Mouse (Mus musculus) embryo, embryonic 10.5 days (tissue): ENCODE data around the gene Dusp27.

Experiments
- DNase-seq: peaks from one replicate; pipeline ENCODE4 v3.0.0-alpha.2; 2015; ENCODE audit warnings: low spot score

Gene Dusp27

GRCm38 (mm10) chr1:166127719-166128118 is at the start of gene Dusp27:
Dusp27 (minus strand) TSS chr1:166127922.
- DNase-seq, result peak; percentile 69

DNA sequence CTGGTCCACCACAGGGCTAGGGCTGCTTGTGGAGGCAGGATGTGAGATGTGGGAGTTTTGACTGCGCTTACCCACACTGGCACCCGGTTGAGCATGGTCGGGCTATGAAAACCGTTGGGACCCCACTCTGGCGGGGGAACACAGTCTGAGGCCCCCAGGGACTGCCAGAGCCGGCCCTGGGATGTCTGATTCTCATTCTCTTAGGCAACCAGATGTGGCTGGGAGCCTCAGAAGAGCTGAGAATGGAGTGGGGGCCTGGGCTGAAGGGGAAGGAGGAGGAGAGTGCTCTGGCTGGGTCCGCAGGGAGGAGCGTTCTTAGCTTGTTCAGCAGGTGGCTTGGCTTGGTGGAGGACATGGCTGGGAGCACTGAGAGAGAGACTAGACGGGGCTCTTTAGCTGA is 45.9 kb upstream of the Dusp27 start:
- DNase-seq, result no peak

GRCm38 (mm10) chr1:166172992-166173391 is 45.3 kb upstream of the Dusp27 start:
- no peak for DNase-seq

- no peak for DNase-seq
Measured at GRCm38 (mm10) chr1:166170852-166171251, 43.1 kb upstream of the Dusp27 start.

DNA sequence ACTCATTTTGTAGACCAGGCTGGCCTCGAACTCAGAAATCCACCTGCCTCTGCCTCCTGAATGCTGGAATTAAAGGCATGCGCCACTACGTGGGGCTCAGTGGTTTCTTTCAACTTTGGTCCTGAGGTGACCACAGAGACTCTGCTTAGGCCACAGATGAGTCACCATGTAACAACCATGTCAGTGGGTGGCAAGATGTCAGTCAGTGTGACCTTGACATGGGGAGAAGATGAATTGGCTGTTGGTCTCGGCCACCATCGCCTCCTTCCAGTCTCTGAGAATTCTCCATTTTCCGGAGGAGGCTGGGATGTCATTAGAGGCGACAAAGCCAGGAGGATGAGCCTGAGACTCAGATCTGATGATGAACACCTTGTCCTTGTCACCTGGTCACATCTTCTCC is 42.0 kb upstream of the Dusp27 start:
- no peak for DNase-seq

GRCm38 (mm10) chr1:166168017-166168416 is 40.3 kb upstream of the Dusp27 start:
- no peak for DNase-seq

DNA sequence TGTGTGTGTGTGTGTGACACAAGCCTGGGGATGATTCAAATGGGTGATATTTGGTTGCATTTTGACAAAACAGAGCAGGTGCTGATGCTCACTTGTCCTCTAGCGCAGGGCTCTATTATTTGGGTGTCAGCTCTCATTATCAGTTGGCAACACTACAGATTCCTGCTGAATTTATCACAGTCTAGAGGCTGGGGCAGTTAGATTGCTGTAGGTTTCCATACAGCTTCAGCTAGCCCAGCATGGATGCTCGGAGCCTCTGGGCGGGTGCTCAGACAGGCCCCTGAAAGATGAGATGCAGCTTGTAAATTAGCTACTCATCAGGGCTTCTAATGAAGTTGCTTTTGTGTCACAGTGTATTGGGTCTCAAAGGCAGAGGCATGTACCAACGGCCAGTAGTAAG is 39.7 kb upstream of the Dusp27 start:
- no peak for DNase-seq

DNA sequence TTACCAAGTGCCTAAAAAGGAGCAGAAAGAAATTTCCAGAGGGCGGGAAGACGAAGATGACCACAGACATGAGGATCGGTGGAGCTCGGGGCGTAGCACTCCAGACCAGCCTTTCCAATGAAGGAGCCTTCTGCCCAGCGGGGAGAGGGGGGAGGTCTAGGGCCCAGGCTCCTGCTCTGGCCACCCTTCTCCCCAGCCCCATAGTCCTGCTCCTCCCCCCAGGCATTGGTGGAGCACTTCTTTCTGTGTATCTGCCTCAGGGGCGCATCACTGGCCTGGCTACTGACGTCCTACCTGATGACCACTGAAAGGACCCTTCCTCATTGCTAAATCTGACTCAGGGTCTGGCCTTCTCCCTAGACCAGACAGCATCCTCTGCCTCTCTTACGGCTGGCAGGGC is 37.4 kb upstream of the Dusp27 start:
- no peak for DNase-seq

DNA sequence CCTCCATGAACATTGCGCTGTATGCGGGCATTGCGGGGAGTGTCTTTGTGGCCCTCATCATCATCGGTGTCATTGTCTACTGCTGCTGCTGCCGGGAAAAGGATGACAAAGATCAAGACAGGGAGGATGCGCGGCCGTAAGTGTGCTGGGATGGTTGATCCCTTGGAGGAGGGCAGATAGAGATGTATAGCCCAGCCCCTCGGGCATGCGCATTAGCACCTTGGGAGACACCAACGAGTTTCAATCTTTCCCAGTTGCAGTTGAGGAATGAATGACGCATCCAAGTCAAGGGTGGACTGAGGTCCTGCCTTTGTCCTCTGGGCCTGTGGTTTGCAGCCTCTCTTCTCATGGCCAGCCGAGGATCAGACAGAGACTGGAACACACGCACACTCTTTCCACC is 36.9 kb upstream of the Dusp27 start:
- no peak for DNase-seq

DNA sequence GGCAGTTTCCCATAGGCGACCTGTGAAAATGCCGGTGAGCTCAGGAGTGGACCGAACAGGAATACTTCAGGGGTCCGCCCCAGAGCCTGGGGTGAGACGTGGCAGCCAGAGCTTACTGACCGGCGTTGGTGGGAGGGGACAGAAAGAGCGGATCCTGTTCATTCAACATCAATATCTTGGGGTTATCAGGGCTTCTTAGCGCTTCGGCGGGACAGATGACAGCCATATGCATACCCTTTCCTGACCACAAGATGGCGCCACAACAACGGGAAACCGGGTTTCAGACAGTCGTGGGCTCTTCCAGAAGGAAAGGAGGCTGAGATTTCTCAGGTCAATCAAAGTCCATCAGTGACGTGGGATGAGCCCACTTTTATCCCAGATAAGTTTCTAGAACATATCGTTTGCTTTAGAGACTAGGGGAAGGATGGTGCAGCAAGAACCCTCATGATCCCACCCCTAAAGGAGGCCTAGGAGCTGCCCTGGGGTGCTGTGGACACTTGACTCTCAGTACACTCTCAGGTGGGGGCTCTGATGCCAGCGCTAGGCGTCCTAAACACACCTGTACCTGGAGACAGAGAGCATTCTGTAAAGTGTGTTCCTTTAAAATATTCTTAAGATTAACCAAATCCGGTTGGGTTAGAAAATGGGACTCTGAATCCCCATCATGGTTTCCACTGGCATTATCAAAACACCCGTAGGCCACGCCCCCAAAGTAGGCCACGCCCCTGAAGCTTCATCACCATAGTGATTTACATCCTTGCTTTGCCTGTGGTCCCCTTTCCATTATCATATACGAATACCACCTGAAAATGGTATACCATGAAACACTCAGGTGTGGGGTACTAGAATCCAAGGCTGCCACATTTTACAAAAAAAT is 33.1 kb upstream of the Dusp27 start:
- peak; percentile 91 for DNase-seq

- DNase-seq, result no peak
Measured at GRCm38 (mm10) chr1:166160111-166160510, 32.4 kb upstream of the Dusp27 start.

DNA sequence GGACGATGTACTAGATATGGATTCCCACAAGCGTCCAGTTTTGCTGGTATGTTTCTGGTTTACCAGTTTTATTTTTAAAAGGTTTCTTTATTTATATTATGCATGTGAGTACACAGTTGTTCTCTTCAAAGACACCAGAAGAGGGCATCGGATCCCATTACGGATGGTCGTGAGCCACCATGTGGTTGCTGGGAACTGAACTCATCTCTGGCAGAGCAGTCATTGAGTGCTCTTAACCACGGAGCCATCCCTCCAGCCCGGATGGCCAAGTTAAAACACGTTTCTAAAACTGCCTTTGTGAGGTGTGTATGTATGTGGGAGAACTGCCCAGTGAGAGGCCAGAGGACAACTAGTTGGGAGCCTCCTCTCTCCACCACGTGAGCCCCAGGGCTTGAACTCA is 30.9 kb upstream of the Dusp27 start:
- no peak for DNase-seq

- no peak for DNase-seq
Measured at GRCm38 (mm10) chr1:166157712-166158111, 30.0 kb upstream of the Dusp27 start.

DNA sequence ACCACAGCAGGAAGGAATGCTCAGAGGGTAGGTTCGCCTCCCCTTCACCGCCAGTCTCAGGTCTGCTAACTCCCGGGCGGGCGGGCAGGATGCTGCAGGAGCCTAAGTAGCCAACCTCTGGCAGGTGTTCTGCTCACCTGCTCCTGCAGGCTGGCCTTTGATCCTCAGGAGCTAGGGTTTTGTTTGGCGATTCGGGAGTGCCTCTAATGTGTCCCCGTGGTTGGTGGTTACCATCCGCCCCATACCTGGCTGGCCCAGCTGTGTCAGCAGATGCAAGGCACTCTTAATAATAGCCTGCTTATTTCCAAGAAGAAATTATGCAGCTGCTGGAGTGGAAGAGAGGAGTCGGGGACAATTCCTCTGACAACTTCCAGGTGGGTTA is 27.4 kb upstream of the Dusp27 start:
- no peak for DNase-seq

DNA sequence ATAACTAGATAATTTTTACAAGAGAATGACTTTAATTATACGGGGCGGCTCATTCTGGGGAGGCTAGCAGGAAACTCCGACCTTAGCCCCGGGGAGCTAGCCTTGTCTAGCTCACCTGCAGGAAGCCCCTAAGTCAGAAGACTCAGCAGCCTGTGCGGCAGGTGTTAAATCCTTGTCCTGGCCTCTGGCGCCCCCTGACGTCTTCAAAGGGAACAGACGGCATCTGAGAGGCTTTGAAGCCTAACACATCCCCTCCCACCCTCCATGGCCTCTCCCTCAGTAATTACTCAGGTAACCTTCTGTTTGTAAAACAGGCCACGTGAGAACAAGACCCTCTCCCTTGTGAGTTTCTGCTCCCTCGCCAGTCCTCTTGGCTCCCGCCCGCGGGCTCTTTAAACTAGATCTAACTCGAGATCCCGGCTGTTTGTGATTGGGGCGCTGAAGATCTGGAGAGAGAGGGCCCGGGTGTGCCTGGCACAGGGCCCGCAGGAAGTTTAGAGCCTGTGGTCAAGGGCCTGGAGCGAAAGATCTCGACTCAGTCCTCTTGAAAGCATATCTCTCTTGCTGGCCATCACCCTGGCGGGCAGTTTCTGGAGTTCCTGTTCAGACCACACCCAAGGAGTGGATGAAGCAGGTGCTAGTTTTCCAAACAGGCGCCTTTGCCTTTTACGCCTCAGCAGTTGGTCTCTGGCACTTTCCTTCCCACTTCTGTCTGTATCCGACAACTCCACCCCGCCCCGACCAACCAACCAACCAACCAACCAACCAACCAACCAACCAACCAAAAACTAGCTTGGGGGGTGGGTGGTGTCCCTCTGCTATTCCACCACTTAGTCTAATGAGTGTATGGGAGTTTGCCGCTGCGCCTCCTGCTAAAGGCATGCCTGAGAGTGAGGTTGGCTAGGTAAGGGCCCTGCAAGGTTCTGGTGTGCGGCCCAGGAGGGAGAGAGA is 26.7 kb upstream of the Dusp27 start:
- peak; percentile 92 for DNase-seq

GRCm38 (mm10) chr1:166153351-166154120 is 25.8 kb upstream of the Dusp27 start:
- DNase-seq, result peak; percentile 96

DNA sequence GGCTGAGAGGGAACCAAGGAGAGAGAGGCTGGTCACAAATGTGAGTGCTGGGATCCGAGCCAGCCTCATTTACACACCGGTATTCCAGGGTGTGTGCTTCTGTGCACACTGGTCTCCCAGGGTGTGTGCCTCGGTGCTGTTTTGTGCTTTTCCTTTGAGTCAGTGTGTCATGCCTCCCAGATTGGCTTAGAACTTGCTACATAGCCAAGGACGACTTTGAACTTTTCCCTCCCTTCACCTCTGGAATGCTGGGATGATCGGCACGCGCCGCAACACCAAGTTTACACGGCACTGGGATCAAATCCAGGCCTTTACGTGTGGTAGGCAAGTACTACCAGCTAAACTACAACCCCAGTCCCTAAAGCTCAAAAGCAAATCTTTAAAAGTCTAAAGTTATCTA is 24.3 kb upstream of the Dusp27 start:
- DNase-seq, result no peak

DNA sequence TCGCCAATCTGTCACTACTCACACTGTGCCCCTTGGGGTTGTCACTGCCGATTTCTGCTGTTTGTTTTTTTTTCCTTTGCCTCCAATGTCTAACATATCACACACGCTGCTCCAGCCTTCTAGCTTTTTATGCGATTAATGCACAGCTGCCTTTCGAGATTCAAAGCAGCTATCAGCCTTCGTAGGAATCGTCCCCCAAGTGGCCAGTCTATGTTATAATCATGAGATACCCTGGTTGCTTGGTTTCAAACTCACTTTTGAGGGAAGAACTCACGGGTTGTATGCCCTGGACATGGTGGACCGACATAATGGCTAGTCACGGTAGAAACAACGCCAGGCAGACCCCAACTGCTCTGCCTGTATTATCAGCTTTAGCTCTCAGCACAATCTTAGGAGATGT is 23.6 kb upstream of the Dusp27 start:
- peak; percentile 40 for DNase-seq

DNA sequence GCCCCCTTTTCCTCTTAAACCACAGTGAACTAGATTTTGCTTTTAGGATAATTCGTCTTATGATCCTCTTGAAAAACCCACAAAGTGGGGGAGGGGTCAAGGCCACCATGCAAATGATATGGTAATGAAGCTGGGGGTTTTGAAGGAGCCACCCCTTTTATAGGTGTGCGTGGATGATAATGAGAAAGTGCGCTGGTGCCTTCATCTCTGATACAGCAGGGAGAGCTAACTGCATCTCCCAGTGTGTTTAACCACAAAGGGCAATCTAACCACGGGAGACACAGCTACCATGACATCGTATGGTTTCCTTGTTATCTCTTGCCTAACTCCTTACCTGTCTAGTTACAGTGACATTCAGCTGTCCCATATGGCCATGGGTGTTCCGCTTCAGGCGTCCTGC is 22.3 kb upstream of the Dusp27 start:
- no peak for DNase-seq

GRCm38 (mm10) chr1:166149441-166149840 is 21.7 kb upstream of the Dusp27 start:
- no peak for DNase-seq

DNA sequence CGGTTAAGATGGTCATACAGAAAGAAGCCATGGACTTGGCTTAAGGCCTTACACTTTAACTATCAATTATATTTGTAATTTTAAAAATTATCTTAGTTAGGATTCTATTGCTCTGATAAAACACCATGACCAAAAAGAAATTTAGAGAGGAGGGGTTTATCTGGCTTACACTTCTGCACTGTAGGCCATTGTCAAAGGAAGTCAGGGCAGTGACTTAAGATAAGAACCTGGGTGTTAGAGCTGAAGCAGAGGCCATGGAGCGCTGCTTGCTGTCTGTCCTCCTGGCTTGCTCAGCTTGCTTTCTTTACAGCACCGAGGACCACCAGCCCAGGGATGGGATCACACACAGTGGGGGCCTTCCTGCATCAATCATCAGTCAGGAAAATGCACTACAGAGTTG is 19.9 kb upstream of the Dusp27 start:
- DNase-seq, result no peak

DNA sequence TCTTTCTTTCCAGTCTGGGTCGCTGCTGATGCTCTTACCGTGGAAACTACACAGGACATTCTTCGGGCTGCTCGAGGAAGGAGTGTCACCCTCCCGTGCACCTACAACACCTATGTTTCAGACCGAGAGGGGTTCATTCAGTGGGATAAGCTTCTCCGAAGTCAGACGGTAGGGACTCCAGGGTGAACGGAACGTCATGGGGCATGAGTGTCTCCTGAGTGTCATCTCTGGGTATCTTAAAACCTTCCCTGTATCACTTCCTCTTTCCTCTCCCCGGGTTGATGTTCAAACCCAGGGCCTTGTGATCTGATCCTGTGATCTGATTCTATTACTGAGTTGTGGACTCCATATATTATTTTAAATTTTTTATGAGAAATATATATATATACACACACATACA is 18.9 kb upstream of the Dusp27 start:
- DNase-seq, result no peak
